8 mouse cellular contexts compared by ENCODE assay signal in genomic region chr14:96518954-96519682, GRCm38 (mm10). TPM values are rescaled to one million over a fixed set of nuclear protein-coding genes. Genes with fewer than 3 reads are reported as not detected.
DNase-seq lines count a peak whose midpoint lies in the region; ATAC-seq and TF ChIP-seq lines count a peak whose summit lies in the region.

TSS of gene Klhl1 (minus strand) at chr14:96519102.

- TF ChIP-seq CTCF in heart, postnatal 0 days (IDR thresholded peaks at IDR 0.05; ENCODE audit: low read depth): no peak
- TF ChIP-seq CTCF in midbrain, postnatal 0 days (IDR thresholded peaks at IDR 0.05): no peak

- H3K4me1 ChIP-seq in heart, postnatal 0 days (ENCODE audit: control insufficient read depth, insufficient read depth): peaks cover 4% of the 10 kb centered on the region; the same call in 1 of the 2 replicates
- 0 out of 2 replicates have a peak, but pooled peaks cover 16% of the 10 kb centered on the region for H3K4me1 ChIP-seq in hindbrain, embryonic 15.5 days (replicated peaks)
- no peaks in the 10 kb centered on the region for H3K4me1 ChIP-seq in midbrain, postnatal 0 days (ENCODE audit: insufficient read depth, low read length)

- peak within 1 kb of the TSS; percentile 74 for H3K4me2 ChIP-seq in heart, postnatal 0 days (ENCODE audit: low read depth, low read length)
- peak within 1 kb of the TSS; percentile 71 for H3K4me2 ChIP-seq in hindbrain, embryonic 15.5 days
- H3K4me2 ChIP-seq in midbrain, postnatal 0 days (ENCODE audit: low read depth, low read length, poor library complexity, severe bottlenecking): peak within 1 kb of the TSS; percentile 72

- no peak for ATAC-seq in heart, postnatal 0 days (ENCODE audit: insufficient read depth, low read depth)
- peak; percentile 94 for ATAC-seq in hindbrain, embryonic 15.5 days (ENCODE audit: low FRiP score, low read depth)
- ATAC-seq in midbrain, postnatal 0 days (ENCODE audit: low FRiP score): peak; percentile 91

- H3K4me3 ChIP-seq in heart, postnatal 0 days (ENCODE audit: low read depth, low read length): peak within 1 kb of the TSS; percentile 41
- peak within 1 kb of the TSS; percentile 61 for H3K4me3 ChIP-seq in hindbrain, embryonic 15.5 days
- H3K4me3 ChIP-seq in midbrain, postnatal 0 days (ENCODE audit: low read depth, low read length): peak within 1 kb of the TSS; percentile 72

- no peaks in the 10 kb centered on the region for H3K36me3 ChIP-seq in heart, postnatal 0 days (replicated peaks; ENCODE audit: control insufficient read depth, insufficient read depth, low read length)
- no peaks in the 10 kb centered on the region for H3K36me3 ChIP-seq in hindbrain, embryonic 15.5 days
- no peaks in the 10 kb centered on the region for H3K36me3 ChIP-seq in midbrain, postnatal 0 days (ENCODE audit: insufficient read depth, low read length)

- TF ChIP-seq EP300 in heart, postnatal 0 days (IDR thresholded peaks at IDR 0.05; ENCODE audit: low read depth): no peak

- DNase-seq in heart, postnatal 0 days (ENCODE audit: low spot score): no peak
- no peak for DNase-seq in heart, postnatal 25 days (ENCODE audit: low spot score)
- peak; percentile 24 for DNase-seq in embryo, embryonic 10 days (ENCODE audit: low spot score)
- peak; percentile 77 for DNase-seq in midbrain, postnatal 0 days (ENCODE audit: low spot score)
- DNase-seq in thymus, postnatal 0 days (ENCODE audit: low spot score): no peak
- no peak for DNase-seq in kidney, adult 8-10 months
- DNase-seq in adrenal gland, adult 8-10 months: no peak

- intact Hi-C loops in heart, postnatal 25 days (cut with DNase I): no loop called here

- 45% methylated on average over 13 of the region's 13 CpGs for WGBS in heart, postnatal 0 days
- WGBS in hindbrain, embryonic 15.5 days: 24% methylated on average over 13 of the region's 13 CpGs
- 24% methylated on average over 13 of the region's 13 CpGs for WGBS in midbrain, postnatal 0 days

- H3K9ac ChIP-seq in heart, postnatal 0 days (replicated peaks; ENCODE audit: low read depth, low read length): no peak within 1 kb of the TSS
- H3K9ac ChIP-seq in hindbrain, embryonic 15.5 days: peak within 1 kb of the TSS; percentile 56
- H3K9ac ChIP-seq in midbrain, postnatal 0 days (replicated peaks; ENCODE audit: low read length, poor library complexity, severe bottlenecking): peak within 1 kb of the TSS; percentile 86

- H3K27me3 ChIP-seq in heart, postnatal 0 days (ENCODE audit: control insufficient read depth, insufficient read depth, low read length): peaks cover 10% of the 10 kb centered on the region; the same call in 1 of the 2 replicates
- no peaks in the 10 kb centered on the region for H3K27me3 ChIP-seq in hindbrain, embryonic 15.5 days
- no peaks in the 10 kb centered on the region for H3K27me3 ChIP-seq in midbrain, postnatal 0 days (ENCODE audit: insufficient read depth, low read length)

- H3K27ac ChIP-seq in heart, postnatal 0 days (ENCODE audit: low read depth): no peak within 1 kb of the TSS
- H3K27ac ChIP-seq in hindbrain, embryonic 15.5 days (replicated peaks): peak within 1 kb of the TSS; percentile 83
- H3K27ac ChIP-seq in midbrain, postnatal 0 days (ENCODE audit: low read depth, low read length): peak within 1 kb of the TSS; percentile 84

- no peaks in the 10 kb centered on the region for H3K9me3 ChIP-seq in heart, postnatal 0 days (replicated peaks; ENCODE audit: control insufficient read depth, low read length)
- H3K9me3 ChIP-seq in hindbrain, embryonic 15.5 days: no peaks in the 10 kb centered on the region
- no peaks in the 10 kb centered on the region for H3K9me3 ChIP-seq in midbrain, postnatal 0 days (ENCODE audit: low read length)

RNA-seq across cellular contexts. Expression of gene Klhl1, which starts in this region (rescaled TPM):
- total RNA-seq in heart, postnatal 0 days (2014; rRNA removed; ENCODE audit: low replicate concordance): not detected in 2 replicates
- polyA plus RNA-seq in heart, postnatal 0 days (2015; fragmentation: Nextera tagmentation; extraction: Ambion mirVana): 0.01 TPM in 1 of 2 replicates, not detected in the other
- total RNA-seq in heart, postnatal 25 days (2021): not detected
- 9.1 and 9.8 TPM in 2 replicates for polyA plus RNA-seq in hindbrain, embryonic 15.5 days (2015; fragmentation: Nextera tagmentation; extraction: Ambion mirVana)
- total RNA-seq in midbrain, postnatal 0 days (2014; rRNA removed): 18.4 and 18.8 TPM in 2 replicates
- polyA plus RNA-seq in midbrain, postnatal 0 days (2015; fragmentation: Nextera tagmentation; extraction: Ambion mirVana): 10.1 and 11.7 TPM in 2 replicates
- polyA plus RNA-seq in thymus, postnatal 0 days (2015; fragmentation: Nextera tagmentation; extraction: Ambion mirVana): not detected in 2 replicates
- total RNA-seq in adrenal gland, adult 8-10 months (2022): not detected

Comparison
In these comparisons a context has a peak if more than half of its experiments do, and no peak if none do; other contexts are left out.
1. RNA of gene Klhl1 (total RNA-seq): 18.4 to 18.8 TPM in midbrain, postnatal 0 days; not detected in heart, postnatal 0 days, not detected in heart, postnatal 25 days and not detected in adrenal gland, adult 8-10 months; every median in the first group is over 10 times any median in the second.
2. DNase-seq: peak in embryo, embryonic 10 days (single experiment) and midbrain, postnatal 0 days (single experiment); none in heart, postnatal 0 days (single experiment), heart, postnatal 25 days (single experiment), thymus, postnatal 0 days (single experiment), kidney, adult 8-10 months (0 of 2) and adrenal gland, adult 8-10 months (single experiment).
3. Peak in every context shown above with its lines, with median percentiles within 50 percentile points of each other: H3K4me2 ChIP-seq and H3K4me3 ChIP-seq.